Mouse (Mus musculus) liver, adult 2 months (tissue): ENCODE results near the gene Sars. TPM values are rescaled to one million over a fixed set of nuclear protein-coding genes. Genes with fewer than 3 reads are reported as not detected.

Experiments used
- DNase-seq: peaks from one replicate; pipeline ENCODE4 v3.0.0-alpha.2; 2011; ENCODE audit warnings: low read depth, low spot score; ENCODE audit errors: extremely low read depth
- H3K27ac ChIP-seq: fragments of 200-500 bp; replicated peaks from 2 replicates; pipeline ENCODE4 v1.5.1; 2012; ENCODE audit warnings: low read depth, mild to moderate bottlenecking, control low read depth, inconsistent platforms, low read length; ENCODE audit not compliant: insufficient read depth
- H3K27me3 ChIP-seq: fragments of 200-500 bp; 2 replicates; pipeline ENCODE4 v1.6.1; 2012; ENCODE audit warnings: mild to moderate bottlenecking, moderate library complexity, low read length, inconsistent platforms; ENCODE audit not compliant: control insufficient read depth, insufficient read depth
- H3K36me3 ChIP-seq: fragments of 200-500 bp; 2 replicates; pipeline ENCODE4 v1.6.1; 2012; ENCODE audit warnings: low read length, inconsistent platforms; ENCODE audit not compliant: control insufficient read depth, insufficient read depth
- H3K4me1 ChIP-seq: fragments of 200-500 bp; 2 replicates; pipeline ENCODE4 v1.6.1; 2011; ENCODE audit warnings: low read length; ENCODE audit not compliant: control insufficient read depth, insufficient read depth
- H3K4me3 ChIP-seq: fragments of 200-500 bp; 2 replicates; pipeline ENCODE4 v1.5.1; 2011; ENCODE audit warnings: low read depth, mild to moderate bottlenecking, control low read depth, low read length, moderate library complexity; ENCODE audit not compliant: insufficient read depth
- H3K79me2 ChIP-seq: fragments of 200-500 bp; 2 replicates; pipeline ENCODE4 v1.6.1; 2012; ENCODE audit warnings: inconsistent platforms, mild to moderate bottlenecking, low read length, moderate library complexity; ENCODE audit not compliant: control insufficient read depth, insufficient read depth
- H3K9ac ChIP-seq: fragments of 200-500 bp; 2 replicates; pipeline ENCODE4 v1.6.1; 2012; ENCODE audit warnings: low read depth, mild to moderate bottlenecking, control low read depth, inconsistent platforms, low read length
- CTCF ChIP-seq: fragments of 200-500 bp; IDR thresholded peaks from 2 replicates; pipeline ENCODE4 v1.5.1; 2011; ENCODE audit warnings: low read depth, low read length, control low read depth
- POLR2A ChIP-seq: fragments of 200-500 bp; IDR thresholded peaks from 2 replicates; pipeline ENCODE4 v1.6.1; 2011; ENCODE audit warnings: low read length, control low read depth; ENCODE audit not compliant: insufficient read depth; ENCODE audit errors: extremely low read depth
- WGBS: fragments of 180-500 bp; shearing (Covaris S2); methylation state at CpG from one replicate; pipeline ENCODE4 v1.1.7; 2018; 5-methylcytosine and 5-hydroxymethylcytosine counted together
- polyA plus RNA-seq: library from polyadenylated mRNA; depleted of rRNA; stranded (reverse); fragments of >200 nt; gene quantifications from 2 replicates; pipeline ENCODE4 v1.2.3, GENCODE M21; 2012; rRNA removed
- total RNA-seq: library from RNA; depleted of rRNA; stranded (reverse); fragments of >200 nt; gene quantifications from 2 replicates; pipeline ENCODE4 v1.2.3, GENCODE M21; 2014; rRNA removed

The Sars gene
- total and polyA plus RNA-seq, 2 experiments = 24.7 to 31.3 TPM

DNA sequence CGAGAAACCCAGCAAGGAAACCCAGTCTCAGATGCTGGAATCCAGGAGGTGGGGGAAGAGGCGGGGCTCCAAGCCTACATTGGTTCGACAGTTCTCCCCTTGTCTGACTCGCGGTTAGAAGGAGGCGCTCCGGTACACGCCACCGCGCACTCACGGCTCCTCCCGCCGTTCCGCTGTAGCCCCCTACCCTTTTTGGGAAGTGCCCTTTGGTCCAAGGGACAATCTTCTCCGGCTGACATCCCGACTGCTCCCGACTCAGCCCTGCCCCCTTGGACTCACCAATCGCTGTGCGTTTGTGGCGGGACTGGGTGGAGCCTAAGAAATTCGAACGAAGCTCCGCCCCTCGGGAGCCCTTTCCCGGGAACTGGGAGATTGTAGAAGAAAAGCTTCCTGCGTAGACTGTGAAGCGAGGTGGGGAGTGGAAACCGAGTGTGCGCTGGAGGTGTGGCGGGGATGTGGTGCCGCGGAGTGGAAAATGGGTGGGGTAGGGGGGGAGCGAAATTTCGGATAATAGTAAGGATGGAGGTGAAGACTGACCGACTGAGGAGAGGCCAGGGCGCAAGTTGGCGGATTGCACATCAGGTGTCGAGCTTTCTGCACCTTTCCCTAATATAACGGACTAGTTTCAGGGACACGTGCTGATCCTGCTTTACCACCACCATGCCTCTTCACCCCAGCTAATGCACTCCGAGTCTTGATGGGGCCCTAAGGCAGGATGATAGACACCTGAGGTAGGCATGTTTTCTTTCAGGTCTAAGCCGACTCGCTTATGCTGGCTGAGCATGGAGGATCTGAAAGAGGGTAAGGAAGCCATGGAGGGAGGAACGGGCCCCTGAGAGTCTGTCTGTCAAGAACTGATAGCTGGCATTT, 61.3 kb downstream of the Sars start, which contains the start of gene Psrc1:
Psrc1 (plus strand) TSS at position 355 of the 870 bp plus-strand sequence.
- 7% methylated on average over 44 of the region's 44 CpGs for WGBS
- Histone ChIP-seq H3K4me1 (0 out of 2 replicates have a peak, but pooled peaks cover 3% of the 10 kb centered on the region), H3K27ac (no peak within 1 kb of the TSS)

DNA sequence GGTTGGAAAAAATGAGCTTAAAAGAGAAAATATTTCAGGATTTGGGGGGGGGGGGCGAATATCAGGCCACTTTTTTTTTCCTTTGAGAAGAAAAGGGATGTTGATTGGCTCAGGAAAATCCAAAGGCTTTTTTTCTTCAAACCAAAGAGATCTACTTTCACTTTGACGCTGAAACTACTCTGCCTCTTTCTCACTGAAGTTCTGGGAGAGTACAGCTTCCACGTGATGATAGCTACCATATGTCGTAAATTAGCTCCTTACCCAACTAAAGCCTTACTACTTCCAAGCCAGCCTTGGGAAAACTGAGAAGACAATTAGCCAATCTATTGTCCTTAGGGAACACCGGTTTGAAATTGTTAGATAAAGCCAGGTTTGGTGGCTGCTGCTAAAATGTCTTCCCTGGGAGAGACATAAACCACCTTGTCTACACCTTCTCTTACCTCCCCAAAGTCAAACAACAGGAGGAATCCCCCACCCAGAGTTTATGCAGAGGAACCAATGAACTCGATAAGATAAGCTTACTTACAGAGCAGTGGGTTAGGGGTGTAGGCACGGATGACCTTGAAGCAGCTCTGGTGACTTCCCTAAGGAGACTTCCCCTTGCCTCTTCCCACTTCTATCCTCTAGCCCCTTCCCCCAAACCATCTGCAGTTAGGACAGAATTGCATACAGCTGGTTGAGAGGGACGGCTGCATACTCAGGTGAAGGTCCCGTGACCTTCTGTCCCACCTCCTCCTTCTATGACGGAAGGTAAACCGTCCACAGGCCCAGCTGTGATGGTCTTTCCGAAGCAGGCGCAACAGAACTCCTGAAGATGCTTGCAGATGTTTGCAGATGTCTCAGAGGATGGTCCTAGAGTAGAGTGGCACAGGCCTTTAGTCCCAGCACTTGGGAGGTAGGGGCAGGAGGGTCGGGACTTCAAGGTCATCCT, 62.8 kb downstream of the Sars start:
- Histone ChIP-seq H3K79me2 (no peaks in the 10 kb centered on the region), H3K27me3 (no peaks in the 10 kb centered on the region), H3K4me1 (0 out of 2 replicates have a peak, but pooled peaks cover 3% of the 10 kb centered on the region), H3K4me3 (no peak overlapping the region), H3K27ac (no peak overlapping the region), H3K36me3 (no peaks in the 10 kb centered on the region), H3K9ac (no peak overlapping the region)
- no peak for DNase-seq
- WGBS = 73% methylated on average over 14 of the region's 14 CpGs
- TF ChIP-seq CTCF (no peak), POLR2A (no peak)

More for the DNA sequence above, 61.3 kb downstream of the Sars start, which contains the start of gene Psrc1:
- Histone ChIP-seq H3K79me2 (no peaks in the 10 kb centered on the region), H3K9ac (peak within 1 kb of the TSS; percentile 19; the same call in 1 of the 2 replicates), H3K27me3 (no peaks in the 10 kb centered on the region), H3K36me3 (no peaks in the 10 kb centered on the region), H3K4me3 (peak within 1 kb of the TSS; percentile 71)
- TF ChIP-seq POLR2A (no peak), CTCF (no peak)
- DNase-seq = peak; percentile 43

DNA sequence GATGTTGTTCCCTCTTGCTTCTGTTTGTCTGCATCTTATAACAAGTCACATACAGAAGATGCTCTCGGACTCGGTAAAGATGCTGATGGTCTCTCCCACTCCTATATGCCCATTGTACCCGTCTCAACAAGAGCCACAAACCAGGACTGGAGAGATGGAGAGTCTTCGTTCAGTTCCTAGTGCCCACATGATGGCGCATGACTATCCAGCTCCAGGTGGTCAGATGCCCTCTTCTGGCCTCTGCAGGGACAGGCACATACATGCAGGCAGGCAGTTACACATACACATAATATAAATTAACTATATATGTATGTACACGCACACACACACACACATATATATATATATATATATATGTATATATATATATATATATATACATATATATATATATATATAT, 64.3 kb downstream of the Sars start:
- H3K36me3 ChIP-seq = no peaks in the 10 kb centered on the region
- H3K27me3 ChIP-seq = no peaks in the 10 kb centered on the region
- H3K4me3 ChIP-seq = no peak overlapping the region
- no peak overlapping the region for H3K27ac ChIP-seq
- H3K9ac ChIP-seq = no peak overlapping the region
- peak; percentile 15 for DNase-seq
- no peaks in the 10 kb centered on the region for H3K79me2 ChIP-seq
- WGBS = 88% methylated on average over 6 of the region's 6 CpGs
- TF ChIP-seq POLR2A (no peak), CTCF (peak; percentile 75)
- 0 out of 2 replicates have a peak, but pooled peaks cover 3% of the 10 kb centered on the region for H3K4me1 ChIP-seq

DNA sequence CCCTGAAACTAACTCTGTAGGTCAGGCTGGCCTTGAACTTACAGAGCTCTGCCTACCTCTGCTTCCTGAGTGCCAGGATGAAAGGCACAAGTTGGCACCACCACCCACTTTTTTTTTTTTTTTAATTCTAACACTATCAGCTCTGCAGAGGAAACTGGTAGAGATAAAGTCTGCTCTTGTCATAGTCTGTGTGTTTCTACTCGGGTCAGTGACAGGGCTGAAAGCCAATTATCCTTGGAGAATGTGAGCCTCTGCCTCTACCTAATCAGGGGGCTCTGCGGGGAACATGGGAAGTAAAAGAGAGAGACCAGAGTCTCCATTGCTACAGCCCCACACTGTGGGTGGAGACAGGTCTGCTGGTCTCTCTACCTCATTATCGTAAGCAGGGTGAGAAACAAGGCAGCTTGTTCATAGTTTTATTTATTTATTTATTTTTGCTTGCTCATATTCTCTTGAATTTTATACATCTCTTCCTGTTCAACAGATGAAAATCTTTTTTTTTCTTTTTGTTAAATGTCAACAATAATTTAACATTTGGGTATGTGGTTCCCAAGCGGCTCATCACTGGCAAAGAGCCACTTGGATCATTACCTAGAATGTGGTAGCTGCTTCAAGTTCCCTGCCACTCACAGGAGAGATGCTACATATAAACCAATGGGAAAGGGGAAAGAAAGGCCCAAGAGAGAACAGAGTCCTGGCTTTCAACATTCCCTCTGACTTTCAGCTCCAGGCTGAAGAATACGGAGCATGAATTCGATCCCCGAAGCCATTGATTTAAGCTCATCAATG, 65.9 kb downstream of the Sars start:
- Histone ChIP-seq H3K27ac (no peak overlapping the region), H3K4me1 (0 out of 2 replicates have a peak, but pooled peaks cover 3% of the 10 kb centered on the region), H3K36me3 (no peaks in the 10 kb centered on the region), H3K9ac (no peak overlapping the region), H3K79me2 (no peaks in the 10 kb centered on the region), H3K4me3 (no peak overlapping the region), H3K27me3 (no peaks in the 10 kb centered on the region)
- DNase-seq = no peak
- TF ChIP-seq CTCF (no peak), POLR2A (no peak)
- 77% methylated on average over 7 of the region's 7 CpGs for WGBS

Other genes with a start within 250 kb of the Sars start
- 2.1 and 2.4 TPM in 2 replicates for gene Cyb561d1, start 244.0 kb downstream of the Sars start, total RNA-seq
- 3.8 and 4.1 TPM in 2 replicates for gene Cyb561d1, start 244.0 kb downstream of the Sars start, polyA plus RNA-seq
- 0.28 and 0.34 TPM in 2 replicates for gene Atxn7l2, start 234.3 kb downstream of the Sars start, total RNA-seq
- gene Atxn7l2, start 234.3 kb downstream of the Sars start, polyA plus RNA-seq = 1.7 and 2.0 TPM in 2 replicates
- 0.09 TPM in 1 of 2 replicates, not detected in the other for gene Sypl2, start 218.6 kb downstream of the Sars start, total RNA-seq
- 0.06 and 0.09 TPM in 2 replicates for gene Sypl2, start 218.6 kb downstream of the Sars start, polyA plus RNA-seq
- 85.9 and 86.7 TPM in 2 replicates for gene Psma5, start 188.3 kb downstream of the Sars start, total RNA-seq
- gene Psma5, start 188.3 kb downstream of the Sars start, polyA plus RNA-seq = 40.5 and 46.4 TPM in 2 replicates
- 6.5 and 10.5 TPM in 2 replicates for gene Sort1, start 161.1 kb downstream of the Sars start, total RNA-seq
- gene Sort1, start 161.1 kb downstream of the Sars start, polyA plus RNA-seq = 5.1 and 8.3 TPM in 2 replicates
- not detected in 2 replicates for gene Mybphl, start 80.3 kb downstream of the Sars start, total RNA-seq
- not detected in 2 replicates for gene Mybphl, start 80.3 kb downstream of the Sars start, polyA plus RNA-seq
- 0.40 TPM in 1 of 2 replicates, not detected in the other for gene Psrc1, start 61.4 kb downstream of the Sars start, total RNA-seq
- gene Psrc1, start 61.4 kb downstream of the Sars start, polyA plus RNA-seq = 0.26 and 0.37 TPM in 2 replicates
- 0.18 and 0.47 TPM in 2 replicates for gene Celsr2, start 29.7 kb downstream of the Sars start, total RNA-seq
- 0.60 and 0.61 TPM in 2 replicates for gene Celsr2, start 29.7 kb downstream of the Sars start, polyA plus RNA-seq
- gene 1700013F07Rik, start 88.9 kb upstream of the Sars start, total RNA-seq = not detected in 2 replicates
- gene 1700013F07Rik, start 88.9 kb upstream of the Sars start, polyA plus RNA-seq = not detected in 2 replicates
- 0.55 and 0.60 TPM in 2 replicates for gene 5330417C22Rik, start 91.3 kb upstream of the Sars start, total RNA-seq
- gene 5330417C22Rik, start 91.3 kb upstream of the Sars start, polyA plus RNA-seq = 0.20 and 0.45 TPM in 2 replicates
- 25.0 and 25.7 TPM in 2 replicates for gene Tmem167b, start 117.3 kb upstream of the Sars start, total RNA-seq
- gene Tmem167b, start 117.3 kb upstream of the Sars start, polyA plus RNA-seq = 2.7 and 3.3 TPM in 2 replicates
- gene Taf13, start 126.5 kb upstream of the Sars start, total RNA-seq = 7.3 and 9.9 TPM in 2 replicates
- 2.5 and 3.0 TPM in 2 replicates for gene Taf13, start 126.5 kb upstream of the Sars start, polyA plus RNA-seq
- gene Wdr47, start 146.1 kb upstream of the Sars start, total RNA-seq = 1.2 and 1.7 TPM in 2 replicates
- gene Wdr47, start 146.1 kb upstream of the Sars start, polyA plus RNA-seq = 0.50 and 0.73 TPM in 2 replicates
- 83.4 and 96.9 TPM in 2 replicates for gene Clcc1, start 208.7 kb upstream of the Sars start, total RNA-seq
- gene Clcc1, start 208.7 kb upstream of the Sars start, polyA plus RNA-seq = 43.9 and 50.2 TPM in 2 replicates